Mouse (Mus musculus) heart, postnatal 0 days (tissue): ENCODE data around the gene Tmem184a.

ENCODE experiments used
- CTCF ChIP-seq: IDR thresholded peaks from 2 replicates; pipeline ENCODE4 v1.5.1; 2016; ENCODE audit warnings: antibody characterized with exemption, control low read depth, low read depth
- EP300 ChIP-seq: IDR thresholded peaks from 2 replicates; pipeline ENCODE4 v1.6.1; 2016; ENCODE audit warnings: antibody characterized with exemption, low read depth

DNA sequence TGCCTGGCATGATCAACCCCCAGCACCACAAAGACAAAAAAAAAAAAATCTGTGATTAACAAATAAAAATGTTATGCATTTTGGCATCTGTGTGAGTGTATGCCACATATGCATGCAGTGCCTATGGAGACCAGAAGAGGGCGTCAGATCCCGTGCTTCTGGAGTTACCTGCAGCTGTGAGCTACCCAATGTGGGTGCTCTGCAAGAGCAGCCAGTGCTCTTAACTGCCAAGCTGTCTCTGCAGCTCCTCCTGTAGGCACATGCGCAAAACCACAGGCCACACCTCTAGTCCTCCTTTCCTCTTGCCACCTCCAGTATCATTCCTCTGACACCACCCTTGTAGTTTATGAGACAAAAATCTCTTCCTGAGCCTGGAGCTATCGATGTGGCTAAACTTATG is 10.3 kb downstream of the Tmem184a start:
- TF ChIP-seq CTCF (peak; percentile 6; the same call in 1 of the 2 replicates), EP300 (no peak)
